Mouse (Mus musculus) stomach, embryonic 14.5 days (tissue): Measurements from ENCODE around the gene Uso1. TPM values are rescaled to one million over a fixed set of nuclear protein-coding genes. Genes with fewer than 3 reads are reported as not detected.
"Not testable (repeated sequence)": the region's sequence is repeated elsewhere in the genome, so short reads cannot be mapped to it uniquely, and the experiment has no call there.

Source experiments
- ATAC-seq: fragments of 200-750 bp; cut with Nextera tagmentation; 2 replicates; pipeline ENCODE4 v1.8.0; 2017; ENCODE audit warnings: low read depth, moderate TSS enrichment; ENCODE audit not compliant: insufficient number of reproducible peaks, insufficient read depth, low FRiP score
- H3K27ac ChIP-seq: fragments of 300-500 bp; sonication (generic); 2 replicates; pipeline ENCODE4 v1.5.1; 2014; ENCODE audit warnings: mild to moderate bottlenecking, low read length, moderate library complexity, mixed read lengths
- H3K27me3 ChIP-seq: fragments of 300-500 bp; sonication (generic); 2 replicates; pipeline ENCODE4 v1.6.1; 2014; ENCODE audit warnings: low read length, control low read depth, mixed read lengths; ENCODE audit not compliant: control insufficient read depth, insufficient read depth
- H3K36me3 ChIP-seq: fragments of 300-500 bp; sonication (generic); 2 replicates; pipeline ENCODE4 v1.6.1; 2014; ENCODE audit warnings: mild to moderate bottlenecking, control low read depth, low read length, moderate library complexity, mixed read lengths; ENCODE audit not compliant: control insufficient read depth, insufficient read depth
- H3K4me1 ChIP-seq: fragments of 300-500 bp; sonication (generic); 2 replicates; pipeline ENCODE4 v1.6.1; 2014; ENCODE audit warnings: low read length, control low read depth, mixed read lengths; ENCODE audit not compliant: control insufficient read depth, insufficient read depth
- H3K4me2 ChIP-seq: fragments of 300-500 bp; sonication (generic); replicated peaks from 2 replicates; pipeline ENCODE4 v1.6.1; 2014; ENCODE audit warnings: low read depth, low read length, control low read depth
- H3K4me3 ChIP-seq: fragments of 300-500 bp; sonication (generic); 2 replicates; pipeline ENCODE4 v1.5.1; 2014; ENCODE audit warnings: low read depth, low read length, control low read depth
- H3K9ac ChIP-seq: fragments of 300-500 bp; sonication (generic); replicated peaks from 2 replicates; pipeline ENCODE4 v1.6.1; 2014; ENCODE audit warnings: low read depth, mild to moderate bottlenecking, control low read depth, low read length, moderate library complexity, mixed read lengths
- H3K9me3 ChIP-seq: fragments of 300-500 bp; sonication (generic); 2 replicates; pipeline ENCODE4 v1.6.1; 2016; ENCODE audit warnings: low read depth, low read length, control low read depth; ENCODE audit not compliant: control insufficient read depth
- WGBS: fragments of 180-500 bp; shearing (Covaris S2); extraction: QIAGEN DNeasy Blood & Tissue Kit; methylation state at CpG from one replicate; pipeline ENCODE4 v1.1.7; 2014; 5-methylcytosine and 5-hydroxymethylcytosine counted together
- polyA plus RNA-seq: library from polyadenylated mRNA; unstranded; fragments of >200 nt; fragmentation: Nextera tagmentation; extraction: Ambion mirVana; gene quantifications from 2 replicates; pipeline ENCODE4 v1.2.1, GENCODE M21; 2014

The Uso1 gene
- polyA plus RNA-seq, 1 experiment from 2014 or later: 34.7 TPM

DNA sequence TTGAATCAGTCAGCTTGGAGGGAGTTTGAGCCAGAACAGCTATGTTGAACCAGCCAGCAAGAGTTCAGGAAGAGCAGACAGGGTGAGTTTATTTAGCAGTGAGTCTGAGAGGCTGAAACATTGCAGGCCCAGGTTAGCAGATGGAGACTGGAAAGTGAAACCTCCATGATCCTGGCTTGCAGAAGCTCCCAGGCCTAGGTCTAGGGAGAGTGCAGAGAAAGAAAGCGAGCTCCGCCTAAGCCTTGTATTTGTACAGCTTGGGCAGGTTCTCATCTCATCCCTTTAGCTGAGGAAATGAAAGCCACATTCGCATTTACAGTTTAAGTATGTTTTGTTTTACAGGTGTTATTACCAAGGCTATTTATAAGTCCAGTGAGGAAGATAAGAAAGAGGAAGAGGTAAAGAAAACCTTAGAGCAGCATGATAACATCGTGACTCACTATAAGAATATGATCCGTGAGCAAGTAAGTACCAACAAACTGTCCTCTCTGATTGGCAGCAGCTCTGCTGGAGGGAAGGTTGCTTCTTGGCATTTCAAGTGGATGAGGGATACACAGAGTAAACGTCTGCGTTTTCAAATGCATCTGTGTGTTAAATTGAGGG lies 51.2 kb downstream of the Uso1 start:
- H3K9me3 ChIP-seq: no peaks in the 10 kb centered on the region
- H3K4me2 ChIP-seq: no peak overlapping the region
- H3K36me3 ChIP-seq: peaks cover 57% of the 10 kb centered on the region
- H3K27me3 ChIP-seq: no peaks in the 10 kb centered on the region
- 96% methylated on average over 7 of the region's 7 CpGs for WGBS
- no peaks in the 10 kb centered on the region for H3K4me1 ChIP-seq
- ATAC-seq: no peak
- H3K27ac ChIP-seq: no peak overlapping the region
- no peak overlapping the region for H3K9ac ChIP-seq
- H3K4me3 ChIP-seq: no peak overlapping the region

GRCm38 (mm10) chr5:92195716-92196115 lies 58.0 kb downstream of the Uso1 start:
- H3K4me3 ChIP-seq, H3K9me3 ChIP-seq, H3K27ac ChIP-seq, H3K4me1 ChIP-seq, H3K27me3 ChIP-seq, ATAC-seq, H3K4me2 ChIP-seq, H3K9ac ChIP-seq: not testable (repeated sequence)
- 64% methylated on average over 2 of the region's 2 CpGs for WGBS
- peaks cover 63% of the 10 kb centered on the region for H3K36me3 ChIP-seq

DNA sequence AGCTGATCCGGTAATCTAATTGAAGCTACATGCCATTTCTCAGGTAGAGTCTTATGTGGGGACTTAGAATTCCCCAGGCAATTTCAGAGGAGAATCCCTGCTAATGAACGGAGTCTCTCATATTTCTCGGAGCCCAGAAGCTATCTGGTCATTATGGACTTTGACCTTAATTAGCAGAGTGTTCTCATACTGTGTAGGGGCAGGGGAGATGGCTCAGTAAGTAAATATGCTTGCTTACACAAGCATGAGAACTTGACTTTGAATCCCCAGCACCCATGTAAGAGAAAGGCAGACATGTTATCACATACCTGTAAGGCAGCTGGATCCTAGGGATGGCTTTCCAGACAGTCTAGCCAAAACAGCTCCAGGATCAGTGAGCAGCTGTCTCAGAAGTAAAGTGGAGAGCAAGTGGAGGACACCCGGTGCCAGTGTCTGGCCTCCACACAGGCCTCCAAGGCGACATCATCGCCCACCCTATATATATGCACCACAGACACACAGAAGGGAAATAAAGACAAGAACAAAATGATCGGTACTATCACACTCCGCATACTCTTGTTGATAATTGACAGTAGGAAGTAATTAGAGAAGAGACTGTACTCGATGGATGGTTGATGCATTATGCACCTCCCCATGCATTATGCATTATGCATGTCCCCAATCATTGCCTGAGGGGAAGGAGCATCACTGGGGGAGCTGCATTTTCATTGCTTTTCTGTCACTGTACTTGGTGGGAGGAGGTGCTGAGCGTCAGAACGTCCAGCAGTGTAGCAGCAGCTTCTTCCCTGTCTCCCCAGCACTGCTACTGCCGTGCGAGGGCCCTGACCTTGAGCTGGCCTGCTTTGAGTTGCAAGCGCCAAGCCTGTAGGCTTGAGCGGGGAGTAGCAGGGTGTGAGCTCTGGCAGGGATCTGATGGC lies 59.4 kb downstream of the Uso1 start:
- no peak overlapping the region for H3K4me3 ChIP-seq
- H3K27me3 ChIP-seq: no peaks in the 10 kb centered on the region
- no peak for ATAC-seq
- no peak overlapping the region for H3K27ac ChIP-seq
- H3K4me2 ChIP-seq: no peak overlapping the region
- H3K36me3 ChIP-seq: peaks cover 71% of the 10 kb centered on the region
- 88% methylated on average over 15 of the region's 15 CpGs for WGBS
- no peaks in the 10 kb centered on the region for H3K9me3 ChIP-seq
- H3K4me1 ChIP-seq: no peaks in the 10 kb centered on the region
- H3K9ac ChIP-seq: no peak overlapping the region

GRCm38 (mm10) chr5:92198266-92198665 lies 60.5 kb downstream of the Uso1 start:
- ATAC-seq: no peak
- 81% methylated on average over 8 of the region's 8 CpGs for WGBS
- Histone ChIP-seq H3K36me3 (peaks cover 61% of the 10 kb centered on the region), H3K27me3 (no peaks in the 10 kb centered on the region), H3K4me3 (no peak overlapping the region), H3K4me1 (no peaks in the 10 kb centered on the region), H3K4me2 (no peak overlapping the region), H3K9ac (no peak overlapping the region), H3K9me3 (no peaks in the 10 kb centered on the region), H3K27ac (no peak overlapping the region)

DNA sequence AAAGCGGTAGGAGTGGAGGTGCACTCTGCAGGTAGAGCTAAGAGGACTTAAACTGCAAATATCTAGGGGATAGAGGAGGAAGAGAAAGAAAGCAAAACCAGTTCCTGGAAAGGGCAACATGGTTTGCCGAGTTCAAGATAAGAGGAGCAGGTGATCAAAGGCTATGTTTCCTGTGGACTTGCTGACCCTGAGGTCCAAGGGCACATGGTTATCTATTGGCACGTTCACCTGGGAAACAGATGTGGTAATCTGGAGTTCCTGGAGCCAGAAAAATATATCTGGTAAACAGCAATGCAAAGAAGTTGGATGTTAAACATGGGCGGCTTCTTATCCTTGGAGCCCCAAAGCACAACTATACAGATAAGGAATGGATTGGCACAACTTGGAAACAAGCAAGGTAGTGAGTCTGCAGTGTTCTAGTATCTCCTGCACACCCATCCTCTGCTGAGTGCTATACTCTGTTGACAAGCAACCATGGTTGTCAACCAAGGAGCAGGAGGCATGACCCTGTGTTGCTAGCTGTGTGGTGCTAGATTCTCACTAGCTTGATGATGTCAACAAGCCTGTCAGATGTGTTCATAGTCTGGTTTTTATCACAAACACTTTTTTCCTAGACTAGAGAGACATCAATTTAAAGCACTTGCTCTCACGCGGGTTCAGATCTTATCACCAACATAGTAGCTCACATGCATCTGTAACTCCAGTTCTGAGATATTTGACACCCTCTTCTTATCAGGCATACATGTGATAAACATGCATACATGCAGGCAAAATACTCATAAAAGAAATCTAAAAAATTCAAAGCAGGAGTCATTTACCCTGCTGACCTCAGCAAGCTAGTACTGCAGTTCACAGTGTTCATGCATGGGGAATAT lies 66.7 kb downstream of the Uso1 start:
- H3K9me3 ChIP-seq: no peaks in the 10 kb centered on the region
- ATAC-seq: 0 out of 2 replicates have a peak, but pooled peaks have one; percentile 33
- no peaks in the 10 kb centered on the region for H3K27me3 ChIP-seq
- H3K36me3 ChIP-seq: peaks cover 30% of the 10 kb centered on the region
- no peak overlapping the region for H3K4me2 ChIP-seq
- no peak overlapping the region for H3K9ac ChIP-seq
- H3K4me1 ChIP-seq: no peaks in the 10 kb centered on the region
- H3K4me3 ChIP-seq: no peak overlapping the region
- WGBS: 74% methylated on average over 6 of the region's 6 CpGs
- H3K27ac ChIP-seq: no peak overlapping the region

- 81% methylated on average over 7 of the region's 7 CpGs for WGBS
- no peaks in the 10 kb centered on the region for H3K9me3 ChIP-seq
- peaks cover 24% of the 10 kb centered on the region for H3K36me3 ChIP-seq
- no peak for ATAC-seq
- H3K27me3 ChIP-seq: no peaks in the 10 kb centered on the region
- H3K9ac ChIP-seq: no peak overlapping the region
- no peak overlapping the region for H3K4me2 ChIP-seq
- H3K27ac ChIP-seq: no peak overlapping the region
- no peaks in the 10 kb centered on the region for H3K4me1 ChIP-seq
- no peak overlapping the region for H3K4me3 ChIP-seq
These were observed 67.4 kb downstream of the Uso1 start for GRCm38 (mm10) chr5:92205184-92205583.

DNA sequence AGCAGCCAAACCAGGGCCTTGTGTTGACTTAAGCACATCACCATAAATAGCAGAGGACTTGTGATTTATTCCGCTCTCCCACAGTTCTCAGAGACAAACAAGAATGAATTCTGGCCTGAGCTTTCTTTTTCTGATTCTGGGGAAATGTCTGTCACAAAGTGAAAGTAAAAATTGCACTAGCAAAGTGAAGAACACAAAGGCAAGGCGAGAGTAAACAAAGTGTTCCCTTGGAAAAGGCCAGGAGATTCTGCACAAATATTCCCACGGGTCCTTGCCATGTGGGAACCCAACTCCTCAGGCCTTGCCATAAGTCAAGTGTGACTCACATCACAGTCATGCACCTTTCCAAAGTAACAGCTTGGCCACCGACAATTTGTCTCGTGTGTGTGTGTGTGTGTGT lies 68.0 kb downstream of the Uso1 start:
- ATAC-seq: no peak
- Histone ChIP-seq H3K27ac (no peak overlapping the region), H3K4me1 (no peaks in the 10 kb centered on the region), H3K36me3 (peaks cover 20% of the 10 kb centered on the region), H3K27me3 (no peaks in the 10 kb centered on the region), H3K4me2 (no peak overlapping the region), H3K4me3 (no peak overlapping the region), H3K9ac (no peak overlapping the region), H3K9me3 (no peaks in the 10 kb centered on the region)
- WGBS: 84% methylated on average over 5 of the region's 5 CpGs

- no peak for ATAC-seq
- WGBS: 90% methylated on average over 6 of the region's 6 CpGs
- H3K27me3 ChIP-seq: no peaks in the 10 kb centered on the region
- no peaks in the 10 kb centered on the region for H3K9me3 ChIP-seq
- no peak overlapping the region for H3K4me3 ChIP-seq
- H3K4me2 ChIP-seq: no peak overlapping the region
- H3K4me1 ChIP-seq: no peaks in the 10 kb centered on the region
- H3K36me3 ChIP-seq: peaks cover 16% of the 10 kb centered on the region
- no peak overlapping the region for H3K27ac ChIP-seq
- no peak overlapping the region for H3K9ac ChIP-seq
These were observed 68.4 kb downstream of the Uso1 start for GRCm38 (mm10) chr5:92206121-92206520.
